Mouse (Mus musculus) limb, embryonic 14.5 days (tissue): Measurements from ENCODE around the gene Cltc. TPM values are rescaled to one million over a fixed set of nuclear protein-coding genes. Genes with fewer than 3 reads are reported as not detected.

Experiments used
- ATAC-seq: fragments of 200-750 bp; cut with Nextera tagmentation; 2 replicates; pipeline ENCODE4 v1.8.0; 2017; ENCODE audit warnings: low read depth, moderate number of reproducible peaks, moderate TSS enrichment; ENCODE audit not compliant: low FRiP score
- DNase-seq: peaks from one replicate; pipeline ENCODE4 v3.0.0-alpha.2; 2015; ENCODE audit warnings: low spot score
- H3K27ac ChIP-seq: fragments of 300-500 bp; sonication (generic); replicated peaks from 2 replicates; pipeline ENCODE4 v1.5.1; 2014; ENCODE audit warnings: low read depth, mild to moderate bottlenecking, low read length, moderate library complexity, mixed read lengths
- H3K27me3 ChIP-seq: fragments of 300-500 bp; sonication (generic); 2 replicates; pipeline ENCODE4 v1.6.1; 2014; ENCODE audit warnings: low read length, mixed read lengths; ENCODE audit not compliant: control insufficient read depth, insufficient read depth
- H3K36me3 ChIP-seq: fragments of 300-500 bp; sonication (generic); 2 replicates; pipeline ENCODE4 v1.6.1; 2014; ENCODE audit warnings: mild to moderate bottlenecking, low read length, moderate library complexity, mixed read lengths; ENCODE audit not compliant: control insufficient read depth, insufficient read depth
- H3K4me1 ChIP-seq: fragments of 300-500 bp; sonication (generic); 2 replicates; pipeline ENCODE4 v1.6.1; 2014; ENCODE audit warnings: antibody characterized with exemption, low read length, mixed read lengths; ENCODE audit not compliant: control insufficient read depth, insufficient read depth
- H3K4me2 ChIP-seq: fragments of 300-500 bp; sonication (generic); replicated peaks from 2 replicates; pipeline ENCODE4 v1.6.1; 2014; ENCODE audit warnings: low read depth, mild to moderate bottlenecking, low read length, moderate library complexity; ENCODE audit not compliant: severe bottlenecking
- H3K4me3 ChIP-seq: fragments of 300-500 bp; sonication (generic); replicated peaks from 2 replicates; pipeline ENCODE4 v1.5.1; 2014; ENCODE audit warnings: low read length
- H3K9ac ChIP-seq: fragments of 300-500 bp; sonication (generic); 2 replicates; pipeline ENCODE4 v1.6.1; 2014; ENCODE audit warnings: mild to moderate bottlenecking, low read depth, low read length, moderate library complexity; ENCODE audit not compliant: severe bottlenecking
- H3K9me3 ChIP-seq: fragments of 300-500 bp; sonication (generic); 2 replicates; pipeline ENCODE4 v1.6.1; 2016; ENCODE audit warnings: low read length; ENCODE audit not compliant: control insufficient read depth
- POLR2A ChIP-seq: fragments of 200-500 bp; IDR thresholded peaks from 2 replicates; pipeline ENCODE4 v1.8.0; 2012; ENCODE audit warnings: inconsistent platforms, mild to moderate bottlenecking, moderate library complexity, borderline replicate concordance; ENCODE audit not compliant: insufficient read depth, insufficient read length; ENCODE audit errors: extremely low read depth
- WGBS: fragments of 180-500 bp; shearing (Covaris S2); extraction: QIAGEN DNeasy Blood & Tissue Kit; methylation state at CpG from one replicate; pipeline ENCODE4 v1.1.7; 2014; 5-methylcytosine and 5-hydroxymethylcytosine counted together
- polyA plus RNA-seq, 2 experiments: library from polyadenylated mRNA; depleted of rRNA in 1 of 2; stranded (reverse) in 1 of 2; unstranded in 1 of 2; fragments of >200 nt; fragmentation: Nextera tagmentation in 1 of 2; extraction: Ambion mirVana in 1 of 2; gene quantifications; 2 replicates each; pipeline versions ENCODE4 v1.2.1 to v1.2.3; 2012 to 2014

The Cltc gene
- polyA plus RNA-seq, 2 experiments: 120 to 156 TPM

DNA sequence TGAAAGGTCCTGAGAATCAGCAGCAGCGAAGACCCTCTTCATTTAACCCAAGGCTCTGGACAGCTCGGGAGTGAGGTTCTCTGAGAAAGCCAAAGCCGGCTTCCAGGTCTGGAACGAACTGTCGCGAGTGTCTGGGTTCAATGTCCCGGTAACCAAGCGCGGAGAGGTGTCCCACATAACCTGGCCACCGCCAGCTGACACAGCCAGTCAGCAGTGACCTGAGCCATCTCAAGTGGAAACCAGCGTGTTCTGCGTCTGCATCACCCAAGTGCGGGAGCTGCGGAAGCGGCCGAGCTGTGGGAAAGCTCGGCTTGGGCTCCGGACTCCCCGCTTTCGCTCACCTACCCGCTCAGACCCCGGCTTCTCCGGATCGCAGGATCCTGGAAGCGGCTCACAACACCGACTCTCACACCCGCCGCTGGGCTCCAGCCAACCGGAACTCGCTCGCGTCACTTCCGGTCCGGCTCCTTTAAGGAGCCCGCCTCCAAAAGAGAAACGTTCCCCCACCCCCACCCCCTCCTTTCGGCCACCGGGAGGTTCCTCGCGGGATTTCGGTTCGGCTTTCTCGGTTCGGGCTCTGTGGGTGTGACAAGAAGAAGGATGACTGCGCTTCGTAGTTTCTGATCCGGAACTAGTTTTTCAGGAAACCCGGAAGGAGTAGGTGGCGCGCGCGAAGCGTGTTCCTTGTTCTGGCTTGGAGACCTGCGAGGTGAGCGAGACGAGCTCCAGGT, 73.8 kb downstream of the Cltc start, which contains the start of the genes Vmp1 and Ptrh2:
Vmp1 (minus strand) TSS at position 442 of the 731 bp plus-strand sequence.
Ptrh2 (plus strand) TSS at position 591 of the 731 bp plus-strand sequence.
- Histone ChIP-seq H3K4me2 (peak within 1 kb of the TSS; percentile 76), H3K4me1 (peaks cover 14% of the 10 kb centered on the region), H3K27ac (peak within 1 kb of the TSS; percentile 88), H3K27me3 (no peaks in the 10 kb centered on the region), H3K9me3 (no peaks in the 10 kb centered on the region), H3K9ac (peak within 1 kb of the TSS; percentile 78), H3K4me3 (peak within 1 kb of the TSS; percentile 83), H3K36me3 (peaks cover 6% of the 10 kb centered on the region)
- ATAC-seq (peak; percentile 94), DNase-seq (peak; percentile 95)
- TF ChIP-seq POLR2A: peak; percentile 26; the same call in 1 of the 2 replicates
- 3% methylated on average over 55 of the region's 56 CpGs for WGBS

DNA sequence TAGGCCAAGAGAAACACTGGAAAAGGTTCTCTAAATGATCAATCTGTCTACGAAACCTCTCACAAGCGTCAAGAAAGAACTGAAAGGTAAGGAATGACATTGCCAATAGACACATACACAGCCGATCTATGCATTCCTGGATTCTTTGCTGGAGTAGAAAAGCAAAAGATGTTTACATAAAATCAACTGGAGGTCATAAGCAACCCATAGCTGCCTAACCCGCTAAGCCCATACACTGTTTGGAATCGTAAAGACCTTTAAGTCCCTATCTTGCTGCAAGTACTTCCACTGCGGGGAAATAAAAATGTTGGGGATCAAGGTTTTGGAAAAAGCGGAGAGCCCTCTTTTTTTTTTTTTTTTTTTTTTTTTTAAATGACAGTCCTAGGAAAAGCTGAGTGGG, 74.5 kb downstream of the Cltc start:
- Histone ChIP-seq H3K9me3 (no peaks in the 10 kb centered on the region), H3K27ac (no peak overlapping the region), H3K27me3 (no peaks in the 10 kb centered on the region), H3K4me2 (peak overlapping the region; percentile 76), H3K4me3 (peak overlapping the region; percentile 83), H3K4me1 (peaks cover 14% of the 10 kb centered on the region), H3K36me3 (peaks cover 5% of the 10 kb centered on the region), H3K9ac (peak overlapping the region; percentile 78)
- TF ChIP-seq POLR2A: no peak
- 34% methylated on average over 7 of the region's 7 CpGs for WGBS
- DNase-seq (no peak), ATAC-seq (no peak)

DNA sequence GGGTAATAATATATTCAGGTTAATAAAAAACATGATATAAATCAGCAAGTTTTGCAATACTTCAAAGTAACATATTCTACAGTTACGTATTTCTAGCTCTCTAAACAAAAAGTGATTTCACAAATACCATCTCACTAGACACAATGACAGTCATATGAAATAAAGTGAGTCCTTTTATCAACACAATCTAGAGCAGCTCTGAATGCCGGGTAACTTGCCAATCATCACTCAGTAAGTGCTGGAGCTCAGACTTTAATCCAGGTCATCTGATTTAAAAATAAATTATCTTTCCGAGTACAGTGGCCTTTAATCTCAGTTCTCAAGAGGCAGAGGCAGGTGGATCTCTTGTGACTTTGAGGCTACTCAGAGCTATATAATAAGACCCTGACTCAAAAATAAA, 75.9 kb downstream of the Cltc start:
- 90% methylated on average over 3 of the region's 3 CpGs for WGBS
- no peaks in the 10 kb centered on the region for H3K27me3 ChIP-seq
- ATAC-seq: no peak

DNA sequence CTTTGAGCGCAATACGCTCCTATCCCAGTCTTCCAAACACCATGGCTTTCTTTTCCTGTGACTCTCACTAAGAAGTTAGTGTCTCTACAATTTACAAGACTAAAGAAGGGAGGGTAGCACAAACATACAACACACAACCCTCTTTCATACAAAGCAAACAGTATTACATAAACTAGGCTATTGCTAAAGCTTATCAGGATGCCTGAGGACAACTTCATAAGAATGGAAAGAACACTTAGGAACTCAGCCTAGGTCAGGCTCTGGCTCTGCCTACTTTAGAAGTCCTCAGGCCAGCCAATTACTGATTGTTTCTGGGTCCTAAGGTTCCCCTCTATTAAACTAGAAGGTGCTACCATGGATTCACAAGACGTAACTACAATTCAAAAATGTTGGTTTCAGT, 76.6 kb downstream of the Cltc start:
- Histone ChIP-seq H3K4me3 (no peak overlapping the region), H3K4me1 (peaks cover 14% of the 10 kb centered on the region), H3K27ac (no peak overlapping the region), H3K36me3 (0 out of 2 replicates have a peak, but pooled peaks cover 3% of the 10 kb centered on the region), H3K27me3 (no peaks in the 10 kb centered on the region), H3K4me2 (no peak overlapping the region), H3K9me3 (no peaks in the 10 kb centered on the region), H3K9ac (no peak overlapping the region)
- DNase-seq: no peak
- 93% methylated on average over 3 of the region's 3 CpGs for WGBS
- TF ChIP-seq POLR2A: no peak
- no peak for ATAC-seq

More for the DNA sequence above, 75.9 kb downstream of the Cltc start:
- no peak overlapping the region for H3K4me3 ChIP-seq
- no peak for DNase-seq
- no peaks in the 10 kb centered on the region for H3K9me3 ChIP-seq
- peaks cover 14% of the 10 kb centered on the region for H3K4me1 ChIP-seq
- no peak overlapping the region for H3K4me2 ChIP-seq
- 0 out of 2 replicates have a peak, but pooled peaks cover under 1% of the 10 kb centered on the region for H3K36me3 ChIP-seq
- no peak for TF ChIP-seq POLR2A
- no peak overlapping the region for H3K9ac ChIP-seq
- H3K27ac ChIP-seq: no peak overlapping the region

DNA sequence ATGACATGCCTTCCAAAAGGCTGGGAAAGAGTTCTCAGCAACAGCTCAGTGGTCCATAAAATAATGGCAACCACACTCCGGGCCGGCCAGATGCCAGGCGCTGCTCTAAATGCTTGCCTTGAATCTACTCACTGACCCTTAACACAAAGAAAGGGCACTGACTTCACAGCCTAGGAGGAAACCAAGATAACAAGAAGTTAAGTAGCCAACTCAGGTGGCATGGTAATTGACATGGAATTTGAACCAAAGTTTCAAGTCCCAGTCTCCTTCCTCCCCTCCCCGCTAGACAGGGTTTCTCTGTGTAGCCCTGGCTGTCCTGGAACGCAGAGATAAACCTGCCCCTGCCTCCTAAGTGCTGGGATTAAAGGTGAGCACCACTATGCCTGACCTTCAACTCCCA, 78.4 kb downstream of the Cltc start:
- Histone ChIP-seq H3K36me3 (0 out of 2 replicates have a peak, but pooled peaks cover 3% of the 10 kb centered on the region), H3K27ac (no peak overlapping the region), H3K4me1 (peaks cover 5% of the 10 kb centered on the region), H3K9ac (no peak overlapping the region), H3K4me2 (no peak overlapping the region), H3K9me3 (no peaks in the 10 kb centered on the region), H3K4me3 (no peak overlapping the region), H3K27me3 (no peaks in the 10 kb centered on the region)
- no peak for TF ChIP-seq POLR2A
- DNase-seq (no peak), ATAC-seq (no peak)
- WGBS: 88% methylated on average over 5 of the region's 5 CpGs
